Mouse (Mus musculus): ENCODE results near the gene Sept9. TPM values are rescaled to one million over a fixed set of nuclear protein-coding genes. Genes with fewer than 3 reads are reported as not detected.
"Not testable (repeated sequence)": the region's sequence is repeated elsewhere in the genome, so short reads cannot be mapped to it uniquely, and the experiment has no call there.

Sept9 gene
- polyA plus RNA-seq, 2 experiments: 14.9 to 25.5 TPM

DNA sequence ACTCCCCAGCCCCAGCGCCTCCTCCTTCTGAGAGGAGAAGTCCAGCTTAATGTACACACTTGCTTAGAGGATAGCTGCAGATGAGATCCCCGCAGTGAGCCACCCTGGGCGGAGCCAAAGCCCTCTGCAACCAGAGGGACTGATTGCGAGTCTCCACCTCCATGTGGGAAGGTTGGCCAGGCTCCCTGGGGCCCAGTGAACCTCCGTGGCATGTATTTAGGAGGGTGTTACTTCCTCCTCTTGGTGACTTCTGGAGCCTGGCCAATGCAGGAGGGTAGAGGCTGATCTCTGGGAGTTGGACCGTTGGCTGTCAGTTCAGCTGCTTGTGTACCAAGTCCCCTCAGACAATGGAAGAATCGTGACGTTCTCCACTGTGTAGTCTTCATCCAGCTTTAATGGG is 139.0 kb downstream of the Sept9 start:
- Histone ChIP-seq H3K36me3 (replicated peaks; ENCODE audit: control insufficient read depth, insufficient read depth, low read depth) (no peaks in the 10 kb centered on the region), H3K9me3 (ENCODE audit: control insufficient read depth, low read length) (no peaks in the 10 kb centered on the region), H3K27me3 (ENCODE audit: control insufficient read depth, insufficient read depth, low read length) (no peaks in the 10 kb centered on the region), H3K9ac (replicated peaks) (no peak overlapping the region), H3K4me1 (replicated peaks; ENCODE audit: control insufficient read depth in 2 of 2, insufficient read depth in 2 of 2, low read length in 1 of 2) (peaks cover 35 to 64% of the 10 kb centered on the region in 2 experiments), H3K4me2 (ENCODE audit: low read depth) (peak overlapping the region; percentile 18; the same call in 1 of the 2 replicates), H3K4me3 (ENCODE audit: insufficient read depth in 1 of 2, low read depth in 2 of 2, low read length in 2 of 2) (no peak overlapping the region), H3K27ac (no peak overlapping the region)
- no peak for DNase-seq (ENCODE audit: low read depth in 3 of 3, low spot score in 3 of 3)
- ATAC-seq (ENCODE audit: insufficient read depth): peak; percentile 59; the same call in 1 of the 2 replicates
- no peak for TF ChIP-seq EP300 (IDR thresholded peaks at IDR 0.05; ENCODE audit: low read depth)
- TF ChIP-seq CTCF (IDR thresholded peaks at IDR 0.05; ENCODE audit: low read depth): no peak
- WGBS (ENCODE audit: insufficient replicate concordance): 5% methylated on average over 8 of the region's 8 CpGs

DNA sequence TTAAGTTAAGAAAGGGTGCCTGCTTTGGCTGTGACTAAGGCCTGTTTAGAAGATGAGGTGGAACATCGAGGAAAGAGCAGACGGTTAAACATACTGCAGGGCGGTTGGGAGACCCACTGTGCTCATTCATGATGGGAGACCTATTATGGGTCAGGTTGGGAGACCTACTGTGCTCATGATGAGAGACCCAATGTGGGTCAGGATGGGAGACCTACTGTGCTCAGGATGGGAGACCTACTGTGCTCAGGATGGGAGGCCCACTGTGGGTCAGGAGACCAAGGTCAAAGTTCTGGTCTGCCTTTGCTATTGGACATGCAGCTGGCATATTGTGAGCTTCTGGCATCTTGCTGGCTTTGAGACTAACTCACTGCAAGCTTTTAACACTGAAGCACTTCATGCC is 139.6 kb downstream of the Sept9 start:
- TF ChIP-seq CTCF (IDR thresholded peaks at IDR 0.05; ENCODE audit: low read depth) (no peak), EP300 (IDR thresholded peaks at IDR 0.05; ENCODE audit: low read depth) (no peak)
- no peak for ATAC-seq (ENCODE audit: insufficient read depth)
- H3K9ac ChIP-seq (replicated peaks): no peak overlapping the region
- no peaks in the 10 kb centered on the region for H3K9me3 ChIP-seq (ENCODE audit: control insufficient read depth, low read length)
- H3K4me3 ChIP-seq (ENCODE audit: insufficient read depth in 1 of 2, low read depth in 2 of 2, low read length in 2 of 2): no peak overlapping the region
- WGBS (ENCODE audit: insufficient replicate concordance): 53% methylated on average over 3 of the region's 3 CpGs
- no peak overlapping the region for H3K27ac ChIP-seq
- H3K4me2 ChIP-seq (ENCODE audit: low read depth): 0 out of 2 replicates have a peak overlapping the region, but pooled peaks have one; percentile 8
- no peaks in the 10 kb centered on the region for H3K36me3 ChIP-seq (replicated peaks; ENCODE audit: control insufficient read depth, insufficient read depth, low read depth)
- H3K27me3 ChIP-seq (ENCODE audit: control insufficient read depth, insufficient read depth, low read length): no peaks in the 10 kb centered on the region
- peaks cover 37 to 64% of the 10 kb centered on the region in 2 experiments for H3K4me1 ChIP-seq (replicated peaks; ENCODE audit: control insufficient read depth in 2 of 2, insufficient read depth in 2 of 2, low read length in 1 of 2)
- DNase-seq (ENCODE audit: low read depth in 3 of 3, low spot score in 3 of 3): no peak

DNA sequence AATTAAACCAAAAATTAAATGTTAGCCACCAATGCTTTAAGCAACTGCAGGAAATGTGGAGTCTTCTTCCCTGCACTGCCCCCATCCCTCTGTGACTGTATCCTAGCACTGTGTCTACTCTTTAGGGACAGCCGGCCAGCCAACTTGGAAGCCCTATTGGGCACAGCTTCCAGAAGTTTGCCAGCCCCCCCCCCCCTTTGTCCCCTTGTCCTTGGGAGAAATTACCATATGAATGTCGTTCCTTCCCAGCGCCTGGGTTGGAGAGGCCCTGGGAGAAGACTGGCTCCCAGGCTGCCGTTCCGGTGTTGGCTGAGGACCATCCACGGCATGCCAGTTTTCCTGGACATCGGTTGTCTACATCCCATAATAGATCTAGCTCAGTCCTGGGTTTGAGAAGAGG is 141.8 kb downstream of the Sept9 start:
- no peak for TF ChIP-seq EP300 (IDR thresholded peaks at IDR 0.05; ENCODE audit: low read depth)
- no peak for TF ChIP-seq CTCF (IDR thresholded peaks at IDR 0.05; ENCODE audit: low read depth)
- H3K9ac ChIP-seq (replicated peaks): no peak overlapping the region
- H3K36me3 ChIP-seq (replicated peaks; ENCODE audit: control insufficient read depth, insufficient read depth, low read depth): no peaks in the 10 kb centered on the region
- ATAC-seq (ENCODE audit: insufficient read depth): no peak
- no peaks in the 10 kb centered on the region for H3K9me3 ChIP-seq (ENCODE audit: control insufficient read depth, low read length)
- 78% methylated on average over 7 of the region's 7 CpGs for WGBS (ENCODE audit: insufficient replicate concordance)
- H3K4me1 ChIP-seq (replicated peaks; ENCODE audit: control insufficient read depth in 2 of 2, insufficient read depth in 2 of 2, low read length in 1 of 2): peaks cover 16 to 50% of the 10 kb centered on the region in 2 experiments
- H3K27me3 ChIP-seq (ENCODE audit: control insufficient read depth, insufficient read depth, low read length): no peaks in the 10 kb centered on the region
- no peak overlapping the region for H3K4me2 ChIP-seq (ENCODE audit: low read depth)
- H3K27ac ChIP-seq: no peak overlapping the region
- H3K4me3 ChIP-seq (ENCODE audit: insufficient read depth in 1 of 2, low read depth in 2 of 2, low read length in 2 of 2): no peak overlapping the region
- no peak for DNase-seq (ENCODE audit: low read depth in 3 of 3, low spot score in 3 of 3)

DNA sequence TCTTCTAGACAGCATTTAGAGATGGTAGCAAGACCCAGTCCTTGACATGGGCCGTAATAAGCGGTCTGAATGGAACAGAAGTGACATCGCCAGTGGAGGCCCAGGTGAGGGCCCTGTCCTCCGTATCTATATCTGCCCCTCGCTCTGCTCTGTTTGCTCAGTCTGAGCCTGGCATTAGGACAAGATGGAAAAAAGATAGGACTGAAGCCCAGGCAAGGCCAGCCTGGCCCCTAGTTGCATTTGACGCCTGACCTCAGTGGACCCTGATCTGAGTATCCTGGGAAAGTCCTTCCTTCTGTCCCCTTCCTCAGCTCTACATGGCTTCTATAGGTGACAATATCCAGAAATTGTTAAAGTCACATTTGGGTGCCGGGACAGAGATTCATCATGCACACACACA is 142.6 kb downstream of the Sept9 start:
- TF ChIP-seq CTCF (IDR thresholded peaks at IDR 0.05; ENCODE audit: low read depth): no peak
- no peak for TF ChIP-seq EP300 (IDR thresholded peaks at IDR 0.05; ENCODE audit: low read depth)
- DNase-seq (ENCODE audit: low read depth in 3 of 3, low spot score in 3 of 3) (no peak), ATAC-seq (ENCODE audit: insufficient read depth) (no peak)
- Histone ChIP-seq H3K4me2 (ENCODE audit: low read depth) (no peak overlapping the region), H3K9me3 (ENCODE audit: control insufficient read depth, low read length) (no peaks in the 10 kb centered on the region), H3K9ac (replicated peaks) (no peak overlapping the region), H3K4me1 (replicated peaks; ENCODE audit: control insufficient read depth in 2 of 2, insufficient read depth in 2 of 2, low read length in 1 of 2) (peaks cover 13 to 43% of the 10 kb centered on the region in 2 experiments), H3K27ac (no peak overlapping the region), H3K36me3 (replicated peaks; ENCODE audit: control insufficient read depth, insufficient read depth, low read depth) (no peaks in the 10 kb centered on the region), H3K4me3 (ENCODE audit: insufficient read depth in 1 of 2, low read depth in 2 of 2, low read length in 2 of 2) (no peak overlapping the region), H3K27me3 (ENCODE audit: control insufficient read depth, insufficient read depth, low read length) (no peaks in the 10 kb centered on the region)
- 73% methylated on average over 7 of the region's 7 CpGs for WGBS (ENCODE audit: insufficient replicate concordance)

DNA sequence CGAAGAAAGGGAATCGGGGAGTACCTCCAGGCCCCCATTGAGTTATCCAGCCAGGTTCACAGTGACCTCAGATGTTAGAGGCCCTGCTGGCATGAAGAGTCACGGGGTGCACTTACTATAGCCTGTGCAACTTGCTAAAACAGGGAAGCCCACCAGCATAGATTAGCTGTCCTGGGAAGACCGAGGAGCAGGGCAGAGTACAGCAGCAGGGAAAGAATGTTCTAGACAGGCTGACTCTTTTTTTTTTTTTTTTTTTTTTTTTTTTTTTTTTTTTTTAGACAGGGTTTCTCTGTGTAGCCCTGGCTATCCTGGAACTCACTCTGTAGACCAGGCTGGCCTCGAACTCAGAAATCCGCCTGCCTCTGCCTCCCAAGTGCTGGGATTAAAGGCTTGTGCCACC is 143.0 kb downstream of the Sept9 start:
- not testable (repeated sequence) for H3K4me3 ChIP-seq (ENCODE audit: insufficient read depth in 1 of 2, low read depth in 2 of 2, low read length in 2 of 2); H3K27me3 ChIP-seq (ENCODE audit: control insufficient read depth, insufficient read depth, low read length); H3K4me2 ChIP-seq (ENCODE audit: low read depth); DNase-seq (ENCODE audit: low read depth in 3 of 3, low spot score in 3 of 3); H3K9ac ChIP-seq (replicated peaks); H3K9me3 ChIP-seq (ENCODE audit: control insufficient read depth, low read length); ATAC-seq (ENCODE audit: insufficient read depth); H3K27ac ChIP-seq; H3K36me3 ChIP-seq (replicated peaks; ENCODE audit: control insufficient read depth, insufficient read depth, low read depth)
- 62% methylated on average over 4 of the region's 6 CpGs for WGBS (ENCODE audit: insufficient replicate concordance)
- H3K4me1 ChIP-seq (replicated peaks; ENCODE audit: control insufficient read depth in 2 of 2, insufficient read depth in 2 of 2, low read length in 1 of 2): peaks cover 10 to 39% of the 10 kb centered on the region in 2 experiments
